Mouse (Mus musculus) urinary bladder, postnatal 4 days (tissue): ENCODE measurements around the gene Olfr559.

Experiments used
- DNase-seq, 2 experiments: peaks; one replicate each; pipeline ENCODE4 v3.0.0; 2021 to 2022; ENCODE audit warnings: low spot score in 2 of 2

The Olfr559 gene

DNA sequence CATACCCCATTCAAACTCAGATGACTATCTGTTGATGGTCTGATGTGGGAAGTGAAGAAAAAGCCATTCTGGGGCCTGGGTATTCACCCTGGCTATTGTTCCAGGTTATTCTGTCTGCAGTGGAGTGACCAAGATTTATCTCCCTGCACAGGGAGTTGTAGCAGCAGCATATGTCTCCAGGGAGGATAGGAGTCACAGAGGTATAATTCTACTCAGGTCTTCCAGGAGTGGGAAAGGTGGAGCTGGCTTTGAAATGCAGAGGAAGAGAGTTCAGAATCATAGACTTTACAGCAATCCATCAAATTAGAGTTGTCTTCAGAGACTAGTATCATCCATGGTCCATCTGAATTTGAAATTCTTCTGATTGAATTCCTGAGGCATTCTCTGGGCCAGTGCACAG lies at the start of gene Olfr559:
Olfr559 (minus strand) TSS at position 101 of the 400 bp plus-strand sequence.
- DNase-seq, result no peak

DNA sequence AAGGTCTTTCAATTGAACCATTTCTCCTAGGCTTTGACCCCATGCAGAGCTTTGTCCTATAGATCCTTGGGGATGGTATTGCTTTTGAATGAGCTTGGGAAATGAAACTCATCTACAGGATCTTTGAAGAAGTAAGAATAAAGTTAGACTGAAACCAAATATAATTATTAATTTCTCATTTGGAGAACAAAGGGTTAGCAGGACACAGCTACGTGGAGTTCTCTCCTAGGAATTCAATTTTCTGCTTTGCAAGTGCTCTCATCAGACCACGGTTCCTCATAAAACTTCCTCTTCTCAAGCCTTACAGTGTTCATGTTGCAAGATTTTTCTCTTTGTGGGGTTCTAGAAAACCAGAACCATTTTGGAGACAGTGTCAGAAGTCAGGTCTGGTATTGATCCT lies 43.6 kb upstream of the Olfr559 start, which contains the start of gene Olfr561:
Olfr561 (plus strand) TSS at position 301 of the 400 bp plus-strand sequence.
- no peak for DNase-seq

DNA sequence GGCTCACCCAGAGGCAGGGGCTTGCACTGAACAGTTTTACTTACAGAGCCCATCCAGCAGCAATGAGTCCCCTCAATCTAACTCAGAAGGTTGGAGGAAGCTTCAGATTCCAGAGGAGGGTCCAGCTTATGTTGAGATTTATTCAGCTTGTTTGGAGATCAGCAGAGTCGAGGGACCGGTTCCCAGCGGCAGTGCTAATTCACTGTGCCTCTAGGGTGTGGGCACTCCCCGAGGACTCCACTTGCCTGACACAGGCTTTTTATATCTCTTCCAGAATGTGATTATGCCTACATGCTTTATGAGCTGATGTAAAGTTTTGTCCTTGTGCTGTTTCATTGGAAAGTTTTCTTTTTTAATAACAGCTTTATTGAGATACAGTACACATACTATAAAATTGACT lies 32.0 kb upstream of the Olfr559 start, which contains the start of the genes Olfr560 and Olfr78:
Olfr560 (minus strand) TSS at position 101 of the 400 bp plus-strand sequence.
Olfr78 (minus strand) TSS at position 206 of the 400 bp plus-strand sequence.
- DNase-seq, result no peak

DNA sequence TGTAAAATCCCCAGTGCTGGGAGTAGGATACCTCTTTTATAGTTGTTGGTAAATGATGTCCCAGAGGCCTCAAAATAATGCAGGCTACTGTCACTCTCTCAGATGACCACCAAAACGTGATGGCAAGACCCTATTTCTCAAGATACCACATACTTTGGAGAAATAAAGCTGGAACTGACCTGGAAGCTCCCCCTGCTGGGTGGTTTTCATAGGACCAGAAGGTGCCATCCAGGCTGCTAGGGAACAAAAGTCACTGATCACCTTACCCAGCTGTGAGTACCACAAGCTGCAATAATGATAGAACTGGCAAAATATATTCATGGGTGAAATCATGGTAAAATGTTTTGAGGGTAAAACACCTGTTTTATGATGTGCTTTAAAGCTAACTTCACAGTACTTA lies 24.8 kb upstream of the Olfr559 start:
- DNase-seq, result no peak

DNA sequence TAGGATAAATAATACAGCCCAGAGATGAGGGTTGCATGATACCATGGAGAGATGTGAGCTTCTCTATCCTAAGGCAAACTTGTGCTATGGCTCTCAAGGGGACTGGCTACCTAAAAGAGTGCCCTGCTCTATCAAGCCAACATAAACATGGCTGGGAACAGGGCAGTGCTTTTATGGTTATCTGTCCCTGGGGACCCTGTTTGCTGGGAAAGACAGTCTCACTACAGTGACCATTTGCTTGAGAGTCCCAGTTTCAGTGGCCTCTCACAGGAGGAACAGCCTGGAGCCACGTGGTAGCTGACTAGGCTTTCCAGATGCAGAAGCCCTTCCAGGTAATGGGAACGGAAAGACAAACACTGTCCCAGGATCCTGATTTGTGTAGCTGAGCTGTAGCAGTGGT lies 10.4 kb upstream of the Olfr559 start:
- no peak for DNase-seq

DNA sequence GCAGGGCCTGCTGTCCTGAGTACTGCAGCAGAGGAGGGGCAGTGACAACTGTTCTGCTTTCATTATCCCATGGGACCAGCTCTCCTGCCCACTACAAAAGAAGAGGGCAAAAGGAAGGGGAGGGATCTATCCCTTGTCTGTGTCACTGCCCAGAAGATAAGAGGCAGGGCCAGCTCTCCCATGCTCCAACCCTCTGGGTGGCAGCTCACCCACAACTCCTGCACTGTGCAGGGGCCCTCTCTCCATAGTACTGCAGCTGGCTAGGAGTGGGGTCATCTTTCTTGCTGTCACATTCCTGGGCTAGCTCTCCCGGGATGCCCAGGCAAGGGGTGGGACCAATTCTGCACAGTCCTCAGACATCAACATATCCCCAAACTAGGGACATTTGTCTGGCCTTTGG lies 6.5 kb upstream of the Olfr559 start:
- DNase-seq, result no peak

DNA sequence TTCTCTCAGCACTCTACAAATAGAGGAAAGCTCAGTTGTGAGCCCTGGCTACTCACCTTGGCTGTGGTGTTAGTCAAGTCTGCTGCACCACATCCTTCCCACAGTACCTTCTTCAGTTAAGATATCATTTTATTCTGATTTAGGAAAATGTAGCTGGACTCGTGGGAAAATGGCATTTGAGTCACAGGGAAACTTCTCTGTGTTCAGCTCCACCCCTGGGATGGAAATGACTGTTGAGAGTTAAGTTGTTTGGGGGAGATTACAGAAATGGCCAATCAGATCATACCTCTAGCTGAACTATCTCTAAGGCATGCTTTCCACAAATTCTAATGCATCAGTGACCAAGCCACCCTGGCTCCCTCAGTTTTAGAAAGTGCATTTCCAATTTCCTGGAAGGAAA lies 8.3 kb downstream of the Olfr559 start, which contains the start of gene Olfr33:
Olfr33 (minus strand) TSS at position 101 of the 400 bp plus-strand sequence.
- DNase-seq, result no peak

DNA sequence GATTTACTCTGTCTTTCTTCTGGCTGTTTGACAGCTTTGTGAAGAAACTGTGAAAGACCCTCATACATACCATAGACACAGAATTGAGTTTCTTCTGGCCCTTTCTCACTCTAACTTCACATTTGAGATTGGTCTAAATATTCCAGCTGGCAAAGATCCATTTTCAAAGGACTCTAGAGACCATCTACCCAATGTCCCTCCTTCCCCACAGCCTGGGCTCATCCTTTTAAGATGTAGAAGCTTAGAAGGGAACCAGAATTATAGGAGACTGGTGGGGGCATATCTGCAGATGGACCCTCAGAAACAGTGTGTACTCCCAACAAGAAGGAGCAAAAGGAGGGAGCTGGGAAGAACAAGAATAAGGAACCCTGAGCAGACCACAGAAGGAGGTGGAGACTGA lies 25.4 kb downstream of the Olfr559 start, which contains the start of gene Olfr558:
Olfr558 (plus strand) TSS at position 301 of the 400 bp plus-strand sequence.
- no peak for DNase-seq

DNA sequence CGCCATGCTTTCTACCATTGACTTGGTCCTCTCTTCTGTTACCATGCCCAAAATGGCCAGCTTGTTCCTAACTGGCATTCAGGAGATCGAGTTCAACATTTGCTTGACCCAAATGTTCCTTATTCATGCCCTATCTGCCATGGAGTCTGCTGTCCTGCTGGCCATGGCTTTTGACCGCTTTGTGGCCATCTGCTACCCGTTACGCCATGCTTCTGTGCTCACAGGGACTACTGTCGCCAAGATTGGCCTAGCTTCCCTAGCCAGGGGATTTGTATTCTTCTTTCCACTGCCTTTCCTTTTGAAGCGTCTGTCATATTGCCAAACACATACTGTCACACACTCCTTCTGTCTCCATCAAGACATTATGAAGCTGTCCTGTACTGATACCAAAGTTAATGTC lies 28.8 kb downstream of the Olfr559 start:
- no peak for DNase-seq

DNA sequence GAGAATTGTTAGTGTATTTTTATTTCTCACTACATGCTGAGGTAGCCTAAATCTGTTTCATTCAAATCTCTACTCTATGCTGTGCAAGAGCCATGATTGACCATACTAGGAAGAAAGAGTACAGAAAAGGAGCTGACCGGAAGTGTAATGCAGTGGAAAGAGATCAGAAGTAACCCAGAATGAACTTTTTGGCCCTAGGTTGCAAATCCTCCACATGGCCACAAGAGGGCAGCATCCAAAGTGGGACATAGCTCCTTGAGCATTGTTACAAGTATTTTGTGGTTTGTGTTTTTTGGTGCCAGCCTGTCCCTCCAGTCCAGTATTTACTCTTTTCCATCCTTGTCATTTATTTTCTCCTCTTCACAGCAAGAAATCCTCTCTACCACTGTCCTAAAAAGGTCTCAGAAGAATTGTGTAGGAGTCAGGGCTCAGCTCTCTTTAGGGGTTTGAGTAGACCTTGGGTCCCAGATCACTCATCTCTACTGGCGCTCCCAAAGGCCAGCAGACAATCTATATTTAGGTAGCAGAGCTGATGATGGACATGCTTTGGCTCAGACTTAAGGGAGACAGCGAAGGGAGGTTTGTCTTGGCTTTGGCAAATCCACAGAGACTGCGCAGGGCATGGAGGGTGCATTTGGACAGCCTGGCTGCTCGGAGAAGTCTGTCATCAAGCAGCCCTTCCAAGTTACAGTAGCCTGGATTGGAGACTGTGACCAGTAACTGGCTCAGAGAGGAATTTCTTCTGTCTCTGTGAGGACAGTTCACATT lies 31.7 kb downstream of the Olfr559 start, which contains the start of gene Olfr557:
Olfr557 (plus strand) TSS at position 553 of the 768 bp plus-strand sequence.
- no peak for DNase-seq

DNA sequence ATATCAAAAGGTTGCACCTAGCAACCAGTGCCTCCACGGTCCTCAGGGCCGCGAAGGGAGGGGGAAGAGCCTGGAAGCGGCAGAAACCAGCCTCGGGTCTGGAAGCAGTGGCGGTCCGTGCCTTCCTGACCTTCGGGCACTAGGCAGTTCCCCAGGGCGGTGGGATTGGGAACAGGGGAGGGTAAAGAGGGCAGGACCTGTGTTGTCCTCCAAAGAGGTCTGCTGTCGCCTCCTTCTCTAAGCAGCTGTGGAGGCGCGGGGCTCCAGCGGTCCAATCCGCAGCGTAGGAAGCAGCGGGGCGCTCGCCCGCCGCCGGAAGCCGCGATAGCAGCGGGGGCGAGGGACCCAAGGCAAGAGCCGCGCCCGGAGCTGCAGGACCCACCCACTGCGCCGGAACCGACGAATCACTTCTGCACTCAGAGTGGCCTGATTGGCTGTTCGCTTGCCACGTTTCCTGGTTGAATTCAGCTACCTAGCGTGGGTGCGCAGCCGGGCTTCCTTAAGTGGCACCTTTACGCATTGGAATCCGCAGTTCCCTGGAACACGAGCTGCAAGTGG lies 40.3 kb downstream of the Olfr559 start, which contains the start of gene Trim68:
Trim68 (minus strand) TSS at position 384 of the 558 bp plus-strand sequence.
- peak; percentile 84 to 92 for DNase-seq

DNA sequence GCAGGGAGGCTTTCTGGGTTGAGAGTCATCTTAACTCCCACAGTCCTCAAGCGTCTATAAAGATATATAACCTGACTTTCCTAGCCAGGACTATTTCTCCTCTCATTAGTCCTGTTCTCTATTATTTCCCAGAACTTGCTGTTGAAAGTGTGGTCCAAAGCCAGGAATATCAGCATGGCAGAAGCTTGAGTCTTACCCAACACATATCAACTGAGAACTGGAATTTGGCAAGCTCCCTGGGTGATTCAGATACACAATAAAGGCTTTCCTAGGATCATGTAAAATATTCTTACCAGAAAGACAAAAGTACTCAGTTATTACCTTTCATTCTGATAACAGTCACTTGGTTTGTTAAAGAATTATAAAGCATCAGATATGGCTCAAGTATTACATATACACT lies 45.4 kb downstream of the Olfr559 start:
- DNase-seq, result no peak

DNA sequence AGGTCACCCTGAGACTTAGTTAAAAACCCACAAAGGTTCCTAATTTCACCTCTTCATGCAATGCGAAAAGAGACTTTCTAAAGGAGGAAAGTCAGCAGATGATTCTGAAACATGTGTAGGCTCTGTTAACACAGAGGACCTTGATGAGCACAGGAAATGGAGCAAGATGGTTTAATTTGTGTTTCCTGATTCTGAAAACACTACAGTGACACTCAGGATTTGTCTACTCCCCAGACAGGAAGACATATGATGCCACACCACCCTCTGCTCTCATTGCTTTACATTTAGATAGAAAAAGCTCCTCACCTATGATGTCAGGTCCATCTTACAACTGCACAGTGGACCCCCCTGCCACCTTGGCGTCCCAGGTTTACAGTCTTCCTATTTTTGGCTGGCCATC lies 51.1 kb downstream of the Olfr559 start:
- DNase-seq, result no peak
